Mouse (Mus musculus): Measurements from ENCODE around the gene Dhx57. TPM values are rescaled to one million over a fixed set of nuclear protein-coding genes. Genes with fewer than 3 reads are reported as not detected.
A peak's percentile ranks its signal among the peaks of the same experiment; 100 is the strongest.

Gene Dhx57
- polyA plus RNA-seq, 1 experiment: 31.7 TPM

DNA sequence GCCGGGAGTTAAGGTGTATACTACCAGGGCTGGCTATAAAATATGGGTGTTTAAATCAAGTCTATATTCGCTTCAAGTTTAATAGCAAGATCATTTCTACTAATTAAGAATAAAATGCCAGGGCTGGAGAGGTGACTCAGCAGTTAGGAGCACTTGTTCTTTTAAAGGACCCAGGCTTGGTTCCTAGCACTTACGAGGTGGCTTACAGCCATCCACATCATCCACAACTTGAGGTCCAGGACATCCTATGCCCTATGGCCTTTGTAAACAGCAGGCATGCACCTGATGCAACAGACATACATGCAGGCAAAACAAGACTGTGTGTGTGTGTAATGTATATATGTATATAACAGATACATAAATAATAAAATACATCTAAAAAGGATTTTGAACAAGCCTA is 22.1 kb downstream of the Dhx57 start:
- H3K4me1 ChIP-seq (ENCODE audit: control insufficient read depth, insufficient read depth, low read length): no peaks in the 10 kb centered on the region
- no peak overlapping the region for H3K27ac ChIP-seq (ENCODE audit: insufficient read depth, low read length)
- TF ChIP-seq POLR2A (IDR thresholded peaks at IDR 0.05; ENCODE audit: extremely low read depth, insufficient read depth, low read length) (no peak), CTCF (IDR thresholded peaks at IDR 0.05; ENCODE audit: extremely low read depth, insufficient read depth, low read length) (no peak)
- no peak overlapping the region for H3K4me3 ChIP-seq (ENCODE audit: insufficient read depth, low read length)

DNA sequence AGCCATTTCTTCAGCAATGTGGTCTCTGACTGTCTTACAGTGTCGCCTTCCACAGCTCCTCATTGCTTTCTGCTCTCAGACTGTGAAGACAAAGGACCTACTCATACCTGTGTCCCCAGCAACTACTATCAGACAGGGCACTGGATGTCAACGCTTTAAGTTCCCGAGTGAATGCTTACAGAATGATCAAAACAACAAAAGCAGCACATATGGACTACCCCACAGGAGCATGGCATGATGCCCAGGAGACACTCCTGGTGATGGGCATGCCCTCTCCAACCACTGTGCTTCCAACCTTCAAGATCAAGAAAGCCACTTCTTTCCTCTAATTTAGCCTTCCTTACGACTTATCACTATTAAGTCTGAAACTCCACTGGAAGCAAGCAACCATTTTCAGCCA is 23.2 kb downstream of the Dhx57 start:
- H3K27ac ChIP-seq (ENCODE audit: insufficient read depth, low read length): no peak overlapping the region
- no peaks in the 10 kb centered on the region for H3K4me1 ChIP-seq (ENCODE audit: control insufficient read depth, insufficient read depth, low read length)
- TF ChIP-seq POLR2A (IDR thresholded peaks at IDR 0.05; ENCODE audit: extremely low read depth, insufficient read depth, low read length) (no peak), CTCF (IDR thresholded peaks at IDR 0.05; ENCODE audit: extremely low read depth, insufficient read depth, low read length) (no peak)
- H3K4me3 ChIP-seq (ENCODE audit: insufficient read depth, low read length): no peak overlapping the region

DNA sequence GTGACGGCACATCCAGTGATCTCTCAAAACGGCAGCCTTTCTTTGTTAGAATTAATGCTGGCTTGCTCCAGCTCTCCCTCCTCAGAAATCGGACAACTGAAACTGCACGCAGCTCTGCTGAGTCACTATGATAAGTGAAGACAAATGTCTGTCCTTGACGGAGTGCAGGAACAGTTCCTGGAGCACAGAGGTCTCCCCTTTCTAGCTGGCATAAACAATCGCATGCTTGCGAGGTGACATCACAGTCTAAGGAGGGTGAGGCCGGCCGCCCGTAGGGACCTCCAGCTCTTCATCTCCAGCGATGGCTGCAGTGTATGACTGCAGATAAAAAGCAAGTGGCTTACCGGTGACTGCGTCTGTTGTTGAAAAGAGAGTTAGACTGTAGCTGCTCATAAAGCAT is 35.1 kb downstream of the Dhx57 start:
- TF ChIP-seq CTCF (IDR thresholded peaks at IDR 0.05; ENCODE audit: extremely low read depth, insufficient read depth, low read length) (no peak), POLR2A (IDR thresholded peaks at IDR 0.05; ENCODE audit: extremely low read depth, insufficient read depth, low read length) (no peak)
- Histone ChIP-seq H3K4me1 (ENCODE audit: control insufficient read depth, insufficient read depth, low read length) (no peaks in the 10 kb centered on the region), H3K4me3 (ENCODE audit: insufficient read depth, low read length) (no peak overlapping the region), H3K27ac (ENCODE audit: insufficient read depth, low read length) (no peak overlapping the region)

DNA sequence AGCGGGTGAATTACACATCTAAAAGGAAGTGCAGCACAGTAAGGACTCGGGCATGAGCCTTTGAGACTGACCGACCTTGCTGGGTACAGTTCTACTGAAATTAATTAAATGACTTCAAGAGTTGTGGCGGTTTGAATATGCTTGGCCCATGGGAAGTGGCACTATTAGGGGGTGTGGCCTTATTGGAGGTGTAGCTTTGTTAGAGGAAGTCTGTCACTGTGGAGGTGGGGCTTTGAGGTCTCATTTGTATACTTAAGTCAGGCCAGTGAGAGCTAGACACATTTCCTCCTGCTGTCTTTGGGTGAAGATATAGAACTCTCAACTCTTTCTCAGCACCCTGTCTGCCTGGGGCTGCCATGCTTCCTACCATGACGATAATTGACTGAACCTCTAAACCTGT is 35.9 kb downstream of the Dhx57 start:
- no peak for TF ChIP-seq CTCF (IDR thresholded peaks at IDR 0.05; ENCODE audit: extremely low read depth, insufficient read depth, low read length)
- TF ChIP-seq POLR2A (IDR thresholded peaks at IDR 0.05; ENCODE audit: extremely low read depth, insufficient read depth, low read length): no peak
- H3K27ac ChIP-seq (ENCODE audit: insufficient read depth, low read length): no peak overlapping the region
- no peak overlapping the region for H3K4me3 ChIP-seq (ENCODE audit: insufficient read depth, low read length)
- H3K4me1 ChIP-seq (ENCODE audit: control insufficient read depth, insufficient read depth, low read length): no peaks in the 10 kb centered on the region

DNA sequence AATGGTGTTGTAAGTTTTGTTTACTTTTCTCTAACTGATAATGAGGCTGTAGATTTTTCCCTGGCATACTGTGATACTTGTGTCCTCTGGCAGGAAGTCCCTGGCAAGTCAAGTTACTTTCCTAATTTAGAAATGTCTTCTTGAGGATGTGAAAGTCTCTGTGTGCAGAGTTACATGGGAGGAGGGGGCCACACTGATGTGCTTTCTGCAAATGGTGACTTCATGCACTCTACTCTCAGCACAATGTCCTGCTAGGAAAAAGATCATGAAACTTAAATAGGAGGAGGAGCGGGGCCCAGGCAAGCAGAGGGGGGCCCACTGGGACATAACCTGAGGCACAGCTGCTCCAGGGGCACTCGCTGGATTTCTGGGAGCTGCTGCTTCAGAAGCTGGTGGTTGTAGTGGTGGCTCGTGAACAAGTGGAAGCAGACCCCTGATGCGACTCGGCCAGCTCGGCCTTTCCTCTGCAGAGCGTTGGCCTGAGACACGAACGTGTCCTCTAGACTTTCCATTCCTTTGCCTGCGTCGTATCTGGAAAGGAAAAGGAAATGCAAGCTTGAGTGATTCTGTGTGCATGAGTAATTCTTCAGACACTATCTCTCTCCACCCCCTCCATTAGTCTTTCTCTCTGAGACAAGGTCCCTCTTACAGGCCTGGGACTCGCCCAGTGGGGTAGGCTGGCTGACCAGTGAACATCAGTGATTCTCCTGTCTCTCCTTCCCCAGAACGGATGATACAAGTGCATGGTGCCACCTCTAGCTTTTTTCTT is 37.3 kb downstream of the Dhx57 start:
- Histone ChIP-seq H3K4me3 (ENCODE audit: insufficient read depth, low read length) (no peak overlapping the region), H3K4me1 (ENCODE audit: control insufficient read depth, insufficient read depth, low read length) (no peaks in the 10 kb centered on the region), H3K27ac (ENCODE audit: insufficient read depth, low read length) (no peak overlapping the region)
- no peak for TF ChIP-seq CTCF (IDR thresholded peaks at IDR 0.05; ENCODE audit: extremely low read depth, insufficient read depth, low read length)
- TF ChIP-seq POLR2A (IDR thresholded peaks at IDR 0.05; ENCODE audit: extremely low read depth, insufficient read depth, low read length): no peak

DNA sequence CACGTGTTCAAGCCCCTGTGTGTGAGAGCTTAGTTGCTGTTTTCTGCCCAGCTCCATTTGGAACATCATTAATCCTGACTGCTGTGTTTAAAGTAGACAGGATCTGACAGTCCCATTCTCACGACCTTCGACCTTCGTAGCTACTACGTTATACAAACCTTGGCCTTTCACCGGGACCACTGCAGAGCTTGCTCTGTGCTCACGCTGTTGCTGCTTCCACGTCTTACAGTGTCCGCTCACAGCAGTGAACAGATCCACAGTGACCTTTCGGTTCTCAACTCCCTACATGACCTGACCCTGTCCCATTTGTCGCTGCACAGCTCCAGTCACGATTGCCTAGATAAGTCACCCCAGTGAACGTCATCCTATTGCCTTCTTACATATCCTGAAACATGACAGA is 47.2 kb downstream of the Dhx57 start:
- TF ChIP-seq POLR2A (IDR thresholded peaks at IDR 0.05; ENCODE audit: extremely low read depth, insufficient read depth, low read length) (no peak), CTCF (IDR thresholded peaks at IDR 0.05; ENCODE audit: extremely low read depth, insufficient read depth, low read length) (no peak)
- Histone ChIP-seq H3K27ac (ENCODE audit: insufficient read depth, low read length) (no peak overlapping the region), H3K4me1 (ENCODE audit: control insufficient read depth, insufficient read depth, low read length) (no peaks in the 10 kb centered on the region), H3K4me3 (ENCODE audit: insufficient read depth, low read length) (no peak overlapping the region)

DNA sequence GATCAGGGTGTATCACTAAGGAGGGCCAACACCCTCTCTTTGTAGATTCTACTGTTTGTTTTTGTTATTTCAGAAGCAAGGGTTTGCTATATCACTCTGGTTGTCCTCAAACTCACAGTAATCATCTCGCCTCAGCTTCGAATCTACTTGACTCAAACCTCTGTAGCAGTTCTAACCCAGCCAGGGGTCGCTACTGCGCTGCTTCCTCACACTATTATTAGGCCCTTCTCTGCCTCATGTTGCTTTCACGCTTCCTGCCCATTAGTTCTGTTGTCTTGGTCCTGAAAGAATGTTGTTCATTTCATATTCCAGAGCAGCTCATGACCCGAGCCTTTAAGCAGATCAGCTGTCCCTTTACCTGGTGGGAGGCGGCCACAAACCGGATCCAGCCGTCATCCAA is 48.7 kb downstream of the Dhx57 start:
- Histone ChIP-seq H3K4me1 (ENCODE audit: control insufficient read depth, insufficient read depth, low read length) (no peaks in the 10 kb centered on the region), H3K27ac (ENCODE audit: insufficient read depth, low read length) (no peak overlapping the region), H3K4me3 (ENCODE audit: insufficient read depth, low read length) (no peak overlapping the region)
- TF ChIP-seq POLR2A (IDR thresholded peaks at IDR 0.05; ENCODE audit: extremely low read depth, insufficient read depth, low read length): no peak
- TF ChIP-seq CTCF (IDR thresholded peaks at IDR 0.05; ENCODE audit: extremely low read depth, insufficient read depth, low read length): no peak

DNA sequence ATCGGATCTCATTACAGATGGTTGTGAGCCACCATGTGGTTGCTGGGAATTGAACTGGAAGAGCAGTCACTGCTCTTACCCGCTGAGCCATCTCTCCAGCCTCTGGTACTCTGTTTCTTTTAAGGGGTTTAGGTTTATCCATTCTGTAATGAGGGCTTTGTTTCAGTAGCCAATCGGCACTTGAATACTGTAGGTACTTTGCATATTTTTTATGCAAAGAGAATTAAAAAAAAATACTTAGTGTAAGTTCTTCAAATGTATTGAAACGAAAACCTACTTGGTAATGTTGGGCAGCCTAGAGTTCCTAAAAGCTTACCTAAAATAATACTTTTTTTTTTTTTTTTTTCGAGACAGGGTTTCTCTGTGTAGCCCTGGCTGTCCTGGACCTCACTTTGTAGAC is 52.8 kb downstream of the Dhx57 start:
- H3K27ac ChIP-seq (ENCODE audit: insufficient read depth, low read length): no peak overlapping the region
- TF ChIP-seq POLR2A (IDR thresholded peaks at IDR 0.05; ENCODE audit: extremely low read depth, insufficient read depth, low read length) (no peak), CTCF (IDR thresholded peaks at IDR 0.05; ENCODE audit: extremely low read depth, insufficient read depth, low read length) (no peak)
- peaks cover 4% of the 10 kb centered on the region; the same call in 1 of the 2 replicates for H3K4me1 ChIP-seq (ENCODE audit: control insufficient read depth, insufficient read depth, low read length)
- no peak overlapping the region for H3K4me3 ChIP-seq (ENCODE audit: insufficient read depth, low read length)

DNA sequence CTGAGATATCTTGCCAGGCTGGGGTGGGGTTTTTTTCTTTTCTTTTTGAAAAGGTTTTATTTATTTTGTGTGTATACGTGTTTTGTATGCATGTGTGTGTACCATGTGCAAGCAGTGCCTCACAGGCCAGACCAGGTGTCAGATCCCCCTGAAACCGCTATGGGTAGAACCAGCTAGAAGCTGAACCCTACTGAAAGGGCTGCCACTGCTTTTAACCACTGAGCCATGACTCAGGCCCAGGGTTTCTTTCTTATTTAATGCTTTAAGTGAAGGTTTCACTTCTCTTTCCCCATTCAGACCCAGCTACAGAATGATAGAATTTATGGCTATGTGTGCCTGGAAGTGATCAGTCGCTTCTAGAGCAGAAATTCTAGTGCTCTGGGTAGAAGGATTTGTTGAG is 53.5 kb downstream of the Dhx57 start:
- Histone ChIP-seq H3K27ac (ENCODE audit: insufficient read depth, low read length) (no peak overlapping the region), H3K4me1 (ENCODE audit: control insufficient read depth, insufficient read depth, low read length) (peaks cover 4% of the 10 kb centered on the region; the same call in 1 of the 2 replicates), H3K4me3 (ENCODE audit: insufficient read depth, low read length) (no peak overlapping the region)
- TF ChIP-seq POLR2A (IDR thresholded peaks at IDR 0.05; ENCODE audit: extremely low read depth, insufficient read depth, low read length): no peak
- TF ChIP-seq CTCF (IDR thresholded peaks at IDR 0.05; ENCODE audit: extremely low read depth, insufficient read depth, low read length): no peak

DNA sequence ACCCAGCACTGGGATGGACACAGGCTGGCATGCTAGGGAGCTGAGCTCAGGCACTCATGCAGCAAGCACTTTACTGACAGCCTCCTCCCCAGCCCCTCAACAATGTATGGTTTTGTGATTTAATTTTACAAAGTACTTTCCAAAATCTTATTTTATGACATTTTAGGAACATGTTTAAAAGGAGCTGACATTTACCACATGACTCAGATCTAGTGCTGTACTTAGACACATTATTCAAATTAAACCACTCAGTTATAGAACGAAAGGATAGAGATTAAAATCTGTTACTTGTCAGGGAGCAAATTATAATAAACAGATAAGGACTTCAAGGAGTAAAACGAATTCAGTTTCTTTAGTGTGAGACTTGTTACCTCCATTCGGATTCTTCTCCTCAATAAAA is 54.8 kb downstream of the Dhx57 start:
- 0 out of 2 replicates have a peak, but pooled peaks have one; percentile 23 for TF ChIP-seq POLR2A (IDR thresholded peaks at IDR 0.05; ENCODE audit: extremely low read depth, insufficient read depth, low read length)
- TF ChIP-seq CTCF (IDR thresholded peaks at IDR 0.05; ENCODE audit: extremely low read depth, insufficient read depth, low read length): no peak
- H3K4me1 ChIP-seq (ENCODE audit: control insufficient read depth, insufficient read depth, low read length): peaks cover 4% of the 10 kb centered on the region; the same call in 1 of the 2 replicates
- H3K27ac ChIP-seq (ENCODE audit: insufficient read depth, low read length): peak overlapping the region; percentile 90
- H3K4me3 ChIP-seq (ENCODE audit: insufficient read depth, low read length): no peak overlapping the region

Data from cortical plate, adult 2 months (tissue).